Mouse (Mus musculus) gastrocnemius, adult 18-20 months (tissue): ENCODE results near the gene Spata5. TPM values are rescaled to one million over a fixed set of nuclear protein-coding genes. Genes with fewer than 3 reads are reported as not detected.
"Not testable (repeated sequence)": the region's sequence is repeated elsewhere in the genome, so short reads cannot be mapped to it uniquely, and the experiment has no call there.

Experiments
- DNase-seq: peaks from one replicate; pipeline ENCODE4 v3.0.0; 2021; ENCODE audit warnings: low spot score
- total RNA-seq, 2 experiments: library from RNA; stranded (reverse); gene quantifications; 2 replicates each; pipeline ENCODE4 v1.2.3; 2021

Spata5 gene
- total RNA-seq, 2 experiments from 2014 or later = 8.2 to 11.0 TPM

GRCm38 (mm10) chr3:37569661-37570566, 150.2 kb downstream of the Spata5 start:
- DNase-seq = no peak

GRCm38 (mm10) chr3:37571633-37572032, 151.9 kb downstream of the Spata5 start:
- DNase-seq = no peak

- DNase-seq = no peak
These were observed 152.4 kb downstream of the Spata5 start for GRCm38 (mm10) chr3:37572066-37572465.

- no peak for DNase-seq
These were observed 157.1 kb downstream of the Spata5 start for GRCm38 (mm10) chr3:37576840-37577239.

- DNase-seq = no peak
These were observed 158.0 kb downstream of the Spata5 start for GRCm38 (mm10) chr3:37577706-37578105.

- DNase-seq = no peak
These were observed 164.9 kb downstream of the Spata5 start for GRCm38 (mm10) chr3:37584576-37584975.

GRCm38 (mm10) chr3:37585967-37586730, 166.5 kb downstream of the Spata5 start:
- DNase-seq = peak; percentile 18

- DNase-seq = no peak
These were observed 167.3 kb downstream of the Spata5 start for GRCm38 (mm10) chr3:37586731-37587578.

GRCm38 (mm10) chr3:37595721-37596120, 176.0 kb downstream of the Spata5 start:
- peak; percentile 19 for DNase-seq

- no peak for DNase-seq
These were observed 176.8 kb downstream of the Spata5 start for GRCm38 (mm10) chr3:37596519-37596918.

- DNase-seq = no peak
These were observed 177.5 kb downstream of the Spata5 start for GRCm38 (mm10) chr3:37597200-37597599.

- DNase-seq = not testable (repeated sequence)
These were observed 179.9 kb downstream of the Spata5 start for GRCm38 (mm10) chr3:37599641-37600040.

GRCm38 (mm10) chr3:37602356-37602755, 182.7 kb downstream of the Spata5 start:
- DNase-seq = no peak

GRCm38 (mm10) chr3:37602890-37603289, 183.2 kb downstream of the Spata5 start:
- no peak for DNase-seq

GRCm38 (mm10) chr3:37603541-37603940, 183.8 kb downstream of the Spata5 start:
- no peak for DNase-seq

- DNase-seq = no peak
These were observed 185.5 kb downstream of the Spata5 start for GRCm38 (mm10) chr3:37604976-37605875.

- peak; percentile 29 for DNase-seq
These were observed 186.2 kb downstream of the Spata5 start for GRCm38 (mm10) chr3:37605876-37606238.

GRCm38 (mm10) chr3:37608926-37609325, 189.2 kb downstream of the Spata5 start:
- DNase-seq = no peak

- no peak for DNase-seq
These were observed 191.0 kb downstream of the Spata5 start for GRCm38 (mm10) chr3:37610670-37611069.

GRCm38 (mm10) chr3:37613722-37614121, 194.0 kb downstream of the Spata5 start:
- no peak for DNase-seq
